Mouse (Mus musculus) naive thymus-derived CD4-positive, alpha-beta T cell, adult 2 months (primary cell): ENCODE measurements around the gene Anxa10.
A peak's percentile ranks its signal among the peaks of the same experiment; 100 is the strongest.

Source experiments
- DNase-seq: peaks from one replicate; pipeline ENCODE4 v3.0.0-alpha.2; 2011; ENCODE audit warnings: low read depth

Anxa10 gene

DNA sequence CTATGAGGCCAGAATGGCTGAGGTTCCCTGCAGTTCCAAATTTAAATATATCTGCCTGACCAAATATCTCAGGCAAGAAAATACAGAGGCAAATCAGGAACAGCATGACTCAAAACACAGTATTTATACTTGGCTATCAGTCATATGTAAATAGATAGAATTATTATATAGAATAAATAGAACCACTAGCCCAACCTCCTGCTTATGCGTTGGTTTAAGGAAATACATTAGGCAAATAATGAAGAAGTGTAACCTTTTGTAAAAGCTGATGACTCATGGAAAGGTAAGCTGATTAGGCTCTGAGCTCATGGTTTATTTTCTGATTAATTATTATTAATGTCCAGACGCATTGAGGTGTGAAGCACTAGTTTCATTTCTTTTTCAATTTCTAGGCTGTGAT lies at the start of gene Anxa10:
Anxa10 (minus strand) TSS at position 53 of the 400 bp plus-strand sequence.
- DNase-seq: no peak

DNA sequence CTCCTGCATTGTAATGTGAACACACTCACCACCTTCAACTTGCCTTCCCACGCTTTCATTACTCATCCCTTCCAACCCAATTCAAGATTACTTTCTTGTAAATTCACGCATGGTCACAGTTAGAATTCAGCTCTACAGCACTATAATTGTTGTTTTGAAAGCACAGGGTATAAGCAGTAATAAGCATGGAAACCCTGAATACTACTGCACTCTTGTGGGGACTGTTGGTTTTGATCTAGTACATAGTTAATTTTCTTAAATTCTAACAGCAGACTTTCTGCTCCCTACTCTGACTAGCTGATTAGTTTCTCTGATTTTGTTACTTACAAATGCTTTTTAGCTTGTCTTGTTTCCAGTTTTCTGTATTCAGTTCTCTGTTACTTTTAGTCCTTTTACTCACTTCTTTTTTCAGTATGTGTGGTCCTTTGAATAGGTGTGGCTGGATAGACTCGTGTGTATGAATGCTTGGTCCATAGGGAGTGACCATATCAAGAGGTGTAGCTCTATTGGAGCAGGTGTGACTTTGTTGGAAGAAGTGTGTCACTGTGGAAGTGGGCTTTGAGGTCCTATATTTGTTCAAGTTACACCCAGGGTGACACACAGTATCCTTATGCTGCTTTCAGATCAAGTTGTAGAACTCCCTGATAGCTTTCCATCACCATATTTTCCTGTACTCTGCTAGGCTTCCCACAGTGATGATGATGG lies 9.9 kb upstream of the Anxa10 start:
- DNase-seq: no peak

DNA sequence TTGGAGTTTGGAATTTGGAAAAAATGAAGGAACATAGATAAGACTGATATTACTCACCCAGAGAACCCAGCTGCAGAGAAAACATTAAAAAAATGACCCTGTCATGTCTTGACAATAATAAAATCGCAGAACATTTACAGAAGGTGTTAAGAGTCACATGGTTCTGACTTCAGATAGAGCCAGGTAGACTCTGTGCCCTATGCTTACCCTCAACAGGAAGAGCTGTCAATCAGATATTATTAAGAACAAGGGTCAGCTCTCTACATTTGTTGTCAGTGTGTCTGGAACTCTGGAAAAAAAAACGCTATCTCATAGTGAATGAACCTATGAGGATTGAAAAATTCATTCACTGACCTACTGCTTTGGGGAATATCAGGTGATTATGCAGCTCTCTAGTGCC lies 25.7 kb downstream of the Anxa10 start:
- DNase-seq: no peak

- DNase-seq: no peak
Measured at GRCm38 (mm10) chr8:62081804-62082203, 41.1 kb downstream of the Anxa10 start.

- peak; percentile 4 for DNase-seq
Measured at GRCm38 (mm10) chr8:62080195-62080802, 42.7 kb downstream of the Anxa10 start.

DNA sequence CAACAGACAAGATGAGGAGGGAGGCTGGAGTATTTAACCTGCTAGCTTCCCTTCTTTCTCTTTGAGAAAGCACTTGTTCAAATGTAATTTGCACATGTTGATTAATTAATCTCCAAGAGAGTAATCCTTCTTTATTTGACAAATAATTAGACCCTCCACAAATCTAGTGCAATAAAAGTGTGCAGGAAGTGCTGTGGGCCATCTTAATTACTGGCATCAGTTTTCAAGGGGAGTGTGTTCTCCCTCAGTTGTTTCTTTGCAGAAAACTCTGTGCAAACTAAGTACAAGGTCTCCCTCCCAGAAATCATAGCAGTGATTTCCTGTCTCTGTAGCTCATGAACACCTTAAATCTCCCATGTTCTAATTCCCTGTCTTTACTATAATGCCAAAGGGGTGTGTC lies 54.6 kb downstream of the Anxa10 start:
- no peak for DNase-seq

- no peak for DNase-seq
Measured at GRCm38 (mm10) chr8:62060357-62060756, 62.6 kb downstream of the Anxa10 start.

DNA sequence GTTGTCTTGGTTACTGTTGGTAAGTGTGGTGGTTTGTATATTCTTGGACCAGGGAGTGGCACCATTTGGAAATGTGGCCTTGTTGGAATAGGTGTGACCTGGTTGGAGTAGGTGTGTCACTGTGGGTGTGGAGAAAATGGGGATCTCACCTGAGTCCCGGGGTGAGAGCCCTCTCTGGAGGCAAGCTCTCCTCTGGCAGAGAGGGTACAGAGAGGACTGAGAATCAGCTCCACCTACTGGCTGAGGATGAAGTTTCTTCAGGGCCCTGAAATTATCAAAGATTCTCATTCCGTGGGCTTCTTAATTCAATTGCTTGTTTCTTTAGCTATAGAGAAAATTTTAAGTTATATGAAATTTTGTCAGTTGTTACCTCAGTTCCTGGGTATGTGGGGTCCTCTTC lies 76.1 kb downstream of the Anxa10 start:
- DNase-seq: no peak

- no peak for DNase-seq
Measured at GRCm38 (mm10) chr8:62034351-62034750, 88.6 kb downstream of the Anxa10 start.

GRCm38 (mm10) chr8:62014582-62014981 lies 108.4 kb downstream of the Anxa10 start:
- no peak for DNase-seq

DNA sequence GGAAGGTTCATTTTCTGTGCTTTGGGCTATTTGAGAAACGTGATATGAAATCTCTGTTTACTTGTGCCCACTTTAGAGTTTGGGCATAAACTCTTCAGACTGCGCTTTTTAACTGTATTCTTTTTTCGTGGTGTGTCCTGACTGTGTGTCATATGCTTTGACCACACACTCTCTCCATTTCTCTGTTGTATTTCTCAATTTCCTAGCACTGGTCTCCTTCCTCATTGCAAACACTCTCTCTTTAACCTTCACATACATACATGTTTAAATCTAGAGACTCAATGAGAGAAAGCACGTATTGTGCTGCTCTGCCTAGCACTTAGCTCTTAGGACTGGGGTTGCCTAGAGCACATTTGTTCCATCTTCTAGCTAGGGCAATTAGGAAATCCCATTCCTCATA lies 108.8 kb downstream of the Anxa10 start:
- no peak for DNase-seq
